Mouse (Mus musculus): ENCODE results near the gene Tldc1.

GRCm38 (mm10) chr8:119740634-119741033 lies 37.6 kb downstream of the Tldc1 start:
- TF ChIP-seq CTCF (IDR thresholded peaks at IDR 0.05; ENCODE audit: insufficient read depth, low read length), result no peak
- no peak for TF ChIP-seq POLR2A (IDR thresholded peaks at IDR 0.05; ENCODE audit: borderline replicate concordance, extremely low read depth, low read depth, low read length)

All from lung, adult 2 months (tissue).